30 mouse cellular contexts compared by ENCODE assay signal in the genomic region with DNA sequence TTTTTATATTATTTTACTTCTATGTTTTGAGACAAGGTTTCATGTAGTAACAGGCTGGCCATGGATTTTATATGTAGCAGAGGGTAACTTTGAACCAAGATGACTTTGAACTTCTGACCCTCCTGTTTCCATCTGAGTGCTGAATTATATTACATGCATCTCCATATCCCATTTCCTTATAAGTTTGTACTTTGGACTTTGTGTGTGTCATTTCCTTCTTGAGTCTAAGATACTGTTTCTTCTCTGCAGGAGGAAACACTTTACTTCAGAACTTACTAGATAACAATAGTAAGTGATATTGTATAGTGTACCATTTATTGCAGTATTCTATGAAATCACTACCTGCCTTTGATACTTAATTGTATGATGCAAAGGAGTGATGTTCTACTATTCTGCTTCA.
"Had no signal": no experiment of that assay in that cellular context is flagged by ENCODE, and none has a peak within 500 bp of the region (broad histone marks: within the 10 kb centered on the region; RNA-seq: fewer than 3 reads in every experiment).

No protein-coding gene starts in this region.

- H3K4me3 ChIP-seq: limb, embryonic 10.5 days; limb, embryonic 12.5 days; limb, embryonic 13.5 days; limb, embryonic 15.5 days; liver, embryonic 12.5 days; liver, embryonic 13.5 days; liver, embryonic 15.5 days; lung, embryonic 15.5 days; megakaryocyte, embryonic 14.5 days; midbrain, embryonic 10.5 days; midbrain, embryonic 12.5 days; midbrain, embryonic 13.5 days; midbrain, embryonic 15.5 days; myocyte; neural tube, embryonic 12.5 days had no signal

- H3K9ac ChIP-seq: limb, embryonic 12.5 days; limb, embryonic 13.5 days; limb, embryonic 15.5 days; liver, embryonic 12.5 days; liver, embryonic 13.5 days; liver, embryonic 14.5 days; liver, embryonic 15.5 days; liver, postnatal 0 days; lung, embryonic 14.5 days; lung, embryonic 15.5 days; midbrain, embryonic 12.5 days; midbrain, embryonic 13.5 days; midbrain, embryonic 15.5 days; neural tube, embryonic 12.5 days had no signal

- DNase-seq: left cerebral cortex, postnatal 4 days; liver; liver, embryonic 13.5 days; liver, postnatal 0 days; lung, adult 18-20 months; lung, adult 2 months; lung, embryonic 14.5 days; lung, postnatal 10 days; lung, postnatal 14 days; lung, postnatal 36 days; lung, postnatal 4 days; midbrain, embryonic 14.5 days had no signal

- H3K36me3 ChIP-seq: limb, embryonic 10.5 days; limb, embryonic 12.5 days; limb, embryonic 13.5 days; limb, embryonic 15.5 days; liver, embryonic 12.5 days; liver, embryonic 13.5 days; liver, embryonic 15.5 days; lung, embryonic 15.5 days; midbrain, embryonic 10.5 days; midbrain, embryonic 12.5 days; midbrain, embryonic 13.5 days; midbrain, embryonic 15.5 days; neural tube, embryonic 12.5 days had no signal

- H3K27me3 ChIP-seq: limb, embryonic 12.5 days; limb, embryonic 13.5 days; limb, embryonic 15.5 days; liver, embryonic 12.5 days; liver, embryonic 13.5 days; liver, embryonic 15.5 days; lung, embryonic 15.5 days; megakaryocyte, embryonic 14.5 days; midbrain, embryonic 12.5 days; midbrain, embryonic 13.5 days; midbrain, embryonic 15.5 days; neural tube, embryonic 12.5 days had no signal

- H3K4me1 ChIP-seq: limb, embryonic 10.5 days; limb, embryonic 12.5 days; limb, embryonic 13.5 days; limb, embryonic 15.5 days; liver, embryonic 12.5 days; liver, embryonic 13.5 days; liver, embryonic 15.5 days; lung, embryonic 15.5 days; megakaryocyte, embryonic 14.5 days; midbrain, embryonic 10.5 days; midbrain, embryonic 12.5 days; midbrain, embryonic 13.5 days; midbrain, embryonic 15.5 days; neural tube, embryonic 12.5 days had no signal

- ATAC-seq: liver, embryonic 12.5 days; liver, postnatal 0 days; lung, postnatal 0 days; midbrain, embryonic 13.5 days; midbrain, embryonic 15.5 days had no signal

- H3K27ac ChIP-seq: limb, embryonic 10.5 days; limb, embryonic 12.5 days; limb, embryonic 13.5 days; limb, embryonic 15.5 days; liver, embryonic 12.5 days; liver, embryonic 13.5 days; liver, embryonic 14.5 days; liver, embryonic 15.5 days; lung, embryonic 15.5 days; macrophage; midbrain, embryonic 10.5 days; midbrain, embryonic 12.5 days; midbrain, embryonic 13.5 days; midbrain, embryonic 15.5 days; neural tube, embryonic 12.5 days had no signal

- H3K9me3 ChIP-seq: limb, embryonic 10.5 days; limb, embryonic 12.5 days; limb, embryonic 13.5 days; limb, embryonic 15.5 days; liver, embryonic 12.5 days; liver, embryonic 13.5 days; liver, embryonic 15.5 days; lung, embryonic 15.5 days; megakaryocyte, embryonic 14.5 days; midbrain, embryonic 10.5 days; midbrain, embryonic 12.5 days; midbrain, embryonic 13.5 days; midbrain, embryonic 15.5 days; neural tube, embryonic 12.5 days had no signal

- H3K4me2 ChIP-seq: limb, embryonic 12.5 days; limb, embryonic 13.5 days; limb, embryonic 15.5 days; liver, embryonic 11.5 days; liver, embryonic 12.5 days; liver, embryonic 13.5 days; liver, embryonic 15.5 days; lung, embryonic 14.5 days; lung, embryonic 15.5 days; midbrain, embryonic 12.5 days; midbrain, embryonic 13.5 days; midbrain, embryonic 15.5 days; neural tube, embryonic 12.5 days had no signal
